Mouse (Mus musculus): ENCODE results near the gene Tas1r1. TPM values are rescaled to one million over a fixed set of nuclear protein-coding genes. Genes with fewer than 3 reads are reported as not detected.

Tas1r1 gene
- total RNA-seq (2021): under 1 TPM; 0.53 to 0.59 TPM
- long read RNA-seq, experiment 1: 0 reads
- long read RNA-seq, experiment 2: 0 reads

- TF ChIP-seq CTCF (IDR thresholded peaks at IDR 0.05): no peak
- Histone ChIP-seq H3K4me3 (peak within 1 kb of the TSS; percentile 95), H3K27ac (peak within 1 kb of the TSS; percentile 95)
- DNase-seq: peak; percentile 72
- intact Hi-C loops (cut with DNase I): loop anchor here (1.0 to 2.0 kb wide), 2 partner anchors 58 kb away; no protein-coding TSS in a partner anchor
Observed at GRCm38 (mm10) chr4:152038225-152038984, at the start of gene Tas1r1. Tas1r1 (minus strand) TSS chr4:152038568.

DNA sequence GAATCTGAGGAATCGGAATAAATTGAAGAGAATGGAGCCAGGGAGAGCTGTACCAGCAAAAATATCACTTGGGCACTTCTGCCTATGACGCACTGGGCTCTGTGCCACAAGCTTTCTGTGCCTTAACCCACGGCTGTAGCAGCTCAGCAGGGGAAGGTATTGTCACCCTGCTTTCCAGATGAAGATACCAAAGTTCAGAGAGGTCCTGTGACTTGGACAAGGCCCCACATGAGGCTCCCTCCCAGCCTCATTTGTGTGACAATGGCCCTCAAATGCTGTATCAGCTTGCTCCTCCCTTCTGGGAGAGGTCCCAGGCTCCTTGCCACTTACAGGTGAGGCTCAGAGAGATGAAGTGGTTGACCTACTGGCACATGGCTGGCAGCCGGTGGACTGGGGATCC is 49.8 kb upstream of the Tas1r1 start:
- peak overlapping the region; percentile 9; the same call in 1 of the 2 replicates for H3K4me3 ChIP-seq

GRCm38 (mm10) chr4:152087211-152088081 is 49.1 kb upstream of the Tas1r1 start:
- TF ChIP-seq CTCF (IDR thresholded peaks at IDR 0.05): no peak
- DNase-seq: no peak
- H3K27ac ChIP-seq: peak overlapping the region; percentile 70
- peak overlapping the region; percentile 87 for H3K4me3 ChIP-seq
- intact Hi-C loops (cut with DNase I): no loop called here

More for the DNA sequence above, 49.8 kb upstream of the Tas1r1 start:
- intact Hi-C loops (cut with DNase I): no loop called here
- H3K27ac ChIP-seq: no peak overlapping the region
- no peak for DNase-seq
- no peak for TF ChIP-seq CTCF (IDR thresholded peaks at IDR 0.05)

DNA sequence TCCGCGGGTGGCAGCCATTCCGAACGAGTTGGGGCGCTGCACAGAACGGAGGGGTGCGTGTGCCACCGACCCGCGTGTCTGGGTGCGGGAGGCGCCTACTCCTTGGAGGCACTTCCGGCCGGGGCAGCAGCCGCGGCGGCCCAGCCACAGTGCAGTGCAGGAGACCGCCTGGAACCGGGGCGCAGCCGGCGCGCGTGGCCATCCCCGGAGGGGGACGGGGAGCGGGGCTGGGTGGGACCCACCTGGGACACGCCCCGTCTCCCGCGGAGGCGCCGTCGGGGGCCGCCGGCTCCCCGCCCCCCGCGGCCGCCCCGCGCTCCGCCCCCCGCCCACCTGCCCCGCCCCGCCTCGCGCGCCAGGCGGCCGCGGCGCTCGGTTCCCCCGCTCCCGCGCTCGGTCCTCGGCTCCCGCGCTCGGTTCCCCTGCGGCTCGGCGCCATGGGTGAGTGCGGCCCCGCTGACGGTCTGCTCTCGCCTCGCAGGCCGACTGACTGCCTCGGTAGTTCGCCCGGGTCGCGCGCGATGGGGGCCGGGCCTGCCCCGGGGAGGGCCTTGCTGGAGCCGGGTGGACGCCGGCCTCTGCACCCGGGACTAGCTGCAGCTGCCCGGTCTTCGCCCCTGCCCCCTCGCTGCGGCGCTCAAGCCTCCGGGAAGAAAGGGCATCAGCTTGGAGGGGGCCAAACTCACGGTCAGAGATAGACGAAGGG is 48.3 kb upstream of the Tas1r1 start:
- Histone ChIP-seq H3K4me3 (peak overlapping the region; percentile 87), H3K27ac (peak overlapping the region; percentile 72)
- intact Hi-C loops (cut with DNase I): no loop called here
- TF ChIP-seq CTCF (IDR thresholded peaks at IDR 0.05): no peak
- peak; percentile 79 for DNase-seq

DNA sequence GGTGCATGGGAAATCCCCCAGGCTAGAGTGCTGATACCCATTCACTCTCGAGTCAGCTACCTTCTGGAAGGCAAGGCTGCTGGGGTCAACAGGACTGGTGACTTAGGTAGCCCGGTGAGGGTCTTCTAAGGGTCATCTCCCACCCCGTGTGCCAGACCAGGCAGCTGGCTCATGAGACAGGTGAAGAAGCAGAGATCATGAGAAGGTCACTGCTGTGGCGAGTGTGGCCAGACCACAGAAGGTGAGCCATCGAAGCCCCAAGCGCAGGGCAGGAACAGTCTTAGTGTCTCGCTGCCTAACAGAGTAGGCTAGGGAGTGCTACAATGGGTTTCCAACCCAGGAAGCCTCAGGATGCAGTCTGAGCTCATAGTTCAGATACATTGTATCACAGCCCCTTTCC is 46.2 kb upstream of the Tas1r1 start:
- DNase-seq: no peak
- Histone ChIP-seq H3K27ac (no peak overlapping the region), H3K4me3 (no peak overlapping the region)
- TF ChIP-seq CTCF (IDR thresholded peaks at IDR 0.05): no peak
- intact Hi-C loops (cut with DNase I): no loop called here

- intact Hi-C loops (cut with DNase I): loop anchor here (1.0 kb wide), 1 partner anchor 12 kb away; no protein-coding TSS in a partner anchor
- DNase-seq: peak; percentile 71
- Histone ChIP-seq H3K4me3 (peak overlapping the region; percentile 24; the same call in 1 of the 2 replicates), H3K27ac (peak overlapping the region; percentile 62)
- TF ChIP-seq CTCF (IDR thresholded peaks at IDR 0.05): no peak
Observed at GRCm38 (mm10) chr4:152083611-152084220, 45.3 kb upstream of the Tas1r1 start.

- H3K27ac ChIP-seq: 0 out of 2 replicates have a peak overlapping the region, but pooled peaks have one; percentile 8
- no peak for TF ChIP-seq CTCF (IDR thresholded peaks at IDR 0.05)
- peak; percentile 59 for DNase-seq
Observed at GRCm38 (mm10) chr4:152079931-152080330, 41.6 kb upstream of the Tas1r1 start.

DNA sequence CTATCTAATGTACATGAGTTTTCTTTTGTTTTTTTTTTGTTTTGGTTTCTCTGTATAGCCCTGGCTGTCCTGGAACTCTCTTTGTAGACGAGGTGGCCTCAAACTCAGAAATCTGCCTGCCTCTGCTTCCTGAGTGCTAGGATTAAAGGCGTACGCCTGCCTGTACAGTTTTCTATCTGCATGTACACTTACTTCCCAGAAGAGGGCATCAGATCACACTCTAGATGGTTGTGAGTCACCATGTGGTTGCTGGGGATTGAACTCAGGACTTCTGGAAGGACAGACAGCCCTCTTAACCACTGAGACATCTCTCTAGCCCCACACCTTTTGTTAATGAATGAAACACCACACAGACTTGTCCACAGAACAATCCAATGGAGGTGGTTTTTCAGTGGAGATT is 40.9 kb upstream of the Tas1r1 start:
- Histone ChIP-seq H3K27ac (no peak overlapping the region), H3K4me3 (no peak overlapping the region)
- 0 out of 2 replicates have a peak, but pooled peaks have one; percentile 1 for TF ChIP-seq CTCF (IDR thresholded peaks at IDR 0.05)
- no peak for DNase-seq
- intact Hi-C loops (cut with DNase I): no loop called here

More at GRCm38 (mm10) chr4:152079931-152080330, 41.6 kb upstream of the Tas1r1 start:
- intact Hi-C loops (cut with DNase I): no loop called here
- no peak overlapping the region for H3K4me3 ChIP-seq

- intact Hi-C loops (cut with DNase I): no loop called here
- Histone ChIP-seq H3K27ac (peak overlapping the region; percentile 38), H3K4me3 (no peak overlapping the region)
- TF ChIP-seq CTCF (IDR thresholded peaks at IDR 0.05): no peak
- DNase-seq: peak; percentile 64
Observed at GRCm38 (mm10) chr4:152078105-152078530, 39.8 kb upstream of the Tas1r1 start.

GRCm38 (mm10) chr4:152077191-152077590 is 38.8 kb upstream of the Tas1r1 start:
- no peak for TF ChIP-seq CTCF (IDR thresholded peaks at IDR 0.05)
- Histone ChIP-seq H3K27ac (peak overlapping the region; percentile 38), H3K4me3 (0 out of 2 replicates have a peak overlapping the region, but pooled peaks have one; percentile 39)
- DNase-seq: peak; percentile 48
- intact Hi-C loops (cut with DNase I): no loop called here

- intact Hi-C loops (cut with DNase I): no loop called here
- TF ChIP-seq CTCF (IDR thresholded peaks at IDR 0.05): no peak
- Histone ChIP-seq H3K27ac (peak overlapping the region; percentile 16; the same call in 1 of the 2 replicates), H3K4me3 (peak overlapping the region; percentile 43; the same call in 1 of the 2 replicates)
- DNase-seq: no peak
Observed at GRCm38 (mm10) chr4:152074548-152074947, 36.2 kb upstream of the Tas1r1 start.
